Mouse (Mus musculus): Measurements from ENCODE around the gene Chil3. TPM values are rescaled to one million over a fixed set of nuclear protein-coding genes. Genes with fewer than 3 reads are reported as not detected.

Chil3 gene
- polyA plus RNA-seq, 1 experiment, result 0.18 TPM

Other genes with a start within 250 kb of the Chil3 start
- 1.4 and 1.8 TPM in 2 replicates for gene I830077J02Rik, start 234.9 kb downstream of the Chil3 start, polyA plus RNA-seq (2012; rRNA removed)
- 48.1 and 52.1 TPM in 2 replicates for gene Wdr77, start 208.2 kb downstream of the Chil3 start, polyA plus RNA-seq (2012; rRNA removed)
- gene Atp5f1, start 207.5 kb downstream of the Chil3 start, polyA plus RNA-seq (2012; rRNA removed), result 321 and 347 TPM in 2 replicates
- 14.7 and 15.2 TPM in 2 replicates for gene Ovgp1, start 193.9 kb downstream of the Chil3 start, polyA plus RNA-seq (2012; rRNA removed)
- 1.0 and 1.3 TPM in 2 replicates for gene Pifo, start 152.9 kb downstream of the Chil3 start, polyA plus RNA-seq (2012; rRNA removed)
- 0.12 and 0.53 TPM in 2 replicates for gene Chil5, start 134.8 kb downstream of the Chil3 start, polyA plus RNA-seq (2012; rRNA removed)
- 2.4 and 3.1 TPM in 2 replicates for gene Chia1, start 54.3 kb downstream of the Chil3 start, polyA plus RNA-seq (2012; rRNA removed)
- gene Chil4, start 51.9 kb upstream of the Chil3 start, polyA plus RNA-seq (2012; rRNA removed), result not detected in 2 replicates
- 0.10 and 0.57 TPM in 2 replicates for gene Chil6, start 238.6 kb upstream of the Chil3 start, polyA plus RNA-seq (2012; rRNA removed)